Mouse (Mus musculus) yolk sac, embryonic 10.5 days (tissue): ENCODE data around the gene 4921501E09Rik.
"Not testable (repeated sequence)": the region's sequence is repeated elsewhere in the genome, so short reads cannot be mapped to it uniquely, and the experiment has no call there.

Source experiments
- DNase-seq: peaks from one replicate; pipeline ENCODE4 v3.0.0-alpha.2; 2017; ENCODE audit warnings: low spot score

The 4921501E09Rik gene

DNA sequence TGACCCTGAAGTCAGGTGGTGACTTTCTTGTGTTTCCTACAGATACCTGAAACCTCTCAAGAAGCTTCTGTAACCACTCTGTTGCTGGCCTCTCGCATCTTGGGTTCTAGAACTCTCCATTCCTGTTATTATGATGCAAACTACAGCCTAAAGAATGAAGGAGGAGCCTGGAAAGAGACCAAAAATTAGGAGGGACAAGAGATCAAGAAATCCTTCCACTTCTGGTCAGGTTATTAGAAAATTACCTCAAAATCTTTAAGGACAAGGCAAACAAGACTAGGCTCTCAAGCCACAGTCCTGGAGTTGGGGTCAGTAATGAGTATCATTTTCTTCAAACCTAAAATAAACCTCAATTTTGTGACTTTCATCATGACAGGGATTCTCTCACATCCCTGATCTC lies at the start of gene 4921501E09Rik:
TSS of gene 4921501E09Rik (minus strand) at position 101 of the 400 bp plus-strand sequence.
- no peak for DNase-seq

- no peak for DNase-seq
Observed at GRCm38 (mm10) chr17:33097396-33097795, 29.5 kb upstream of the 4921501E09Rik start.

DNA sequence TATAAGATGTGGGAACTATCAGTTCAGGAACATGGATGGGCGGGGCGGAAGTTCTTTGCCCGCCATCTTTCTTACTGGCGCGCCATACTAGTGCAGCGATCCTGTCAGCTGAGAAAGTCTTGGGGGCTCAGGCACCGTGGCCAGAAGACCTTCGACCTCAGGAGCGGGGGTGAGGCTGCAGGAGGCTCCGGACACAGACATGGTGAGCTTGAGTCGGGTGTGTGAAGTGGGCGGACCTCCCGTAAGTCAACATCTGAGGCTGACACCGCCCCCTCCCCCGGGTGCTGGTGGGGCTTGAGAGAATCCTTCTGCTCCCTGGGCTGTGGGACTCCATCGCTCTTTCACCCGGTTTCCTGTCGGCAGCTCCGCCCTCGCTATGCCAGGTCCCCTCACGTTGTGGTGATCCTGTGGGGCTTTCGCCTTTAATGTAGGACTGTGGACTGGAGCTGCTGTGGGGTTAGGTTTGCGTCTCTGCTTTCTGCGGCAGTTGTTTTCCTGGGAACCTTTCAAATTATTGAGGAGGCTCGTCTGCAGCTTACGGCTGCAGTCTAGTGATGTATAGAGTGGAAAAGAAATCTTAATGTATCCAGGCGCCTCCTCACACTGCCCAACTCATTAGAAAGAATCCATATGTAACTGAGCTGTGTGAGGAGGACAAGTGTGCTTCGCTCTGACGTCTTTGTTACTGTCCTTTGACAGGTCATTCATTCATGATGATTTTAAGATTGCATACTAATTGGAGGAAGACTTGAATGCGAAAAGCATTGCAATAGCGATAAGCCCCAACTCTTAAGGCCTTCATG lies 24.7 kb upstream of the 4921501E09Rik start:
- peak; percentile 90 for DNase-seq

- no peak for DNase-seq
Observed at GRCm38 (mm10) chr17:33091630-33092029, 23.8 kb upstream of the 4921501E09Rik start.

DNA sequence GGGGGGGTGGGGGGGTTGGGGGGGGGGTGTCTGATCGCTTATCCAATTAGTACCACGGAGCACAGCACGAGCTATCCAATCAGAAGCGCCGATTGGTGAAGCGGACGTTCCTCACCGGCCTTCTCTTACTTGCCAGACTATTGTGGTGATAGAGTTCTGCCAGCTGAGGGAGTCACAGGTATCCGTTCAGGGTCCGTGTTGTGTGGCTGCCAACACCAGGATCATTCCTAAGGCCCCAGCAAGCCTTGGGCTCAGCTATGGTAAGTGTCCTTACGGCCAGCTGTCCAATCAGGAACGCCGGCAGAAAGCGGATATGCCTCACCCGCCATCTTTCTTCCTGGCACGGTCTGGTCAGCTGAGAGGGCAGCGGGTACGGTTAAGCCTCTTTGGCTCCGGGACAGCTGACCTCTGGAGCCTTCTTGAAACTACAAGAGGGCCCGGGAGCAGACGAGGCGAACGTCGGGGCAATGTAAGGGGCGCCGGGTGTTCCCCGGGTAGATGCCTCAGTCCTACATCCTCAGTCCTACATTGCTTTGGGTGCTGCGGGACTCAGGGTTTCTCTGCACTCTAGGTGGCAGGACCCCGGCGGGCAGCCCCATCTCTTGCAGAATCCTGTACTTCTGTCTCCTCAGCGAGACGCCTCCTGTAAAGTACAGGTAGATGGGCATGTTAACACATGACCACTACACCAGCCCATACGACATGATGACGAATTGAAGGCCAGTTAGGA lies 21.5 kb upstream of the 4921501E09Rik start, which contains the start of gene Zfp563:
TSS of gene Zfp563 (plus strand) at position 91 of the 730 bp plus-strand sequence.
- DNase-seq: peak; percentile 93

DNA sequence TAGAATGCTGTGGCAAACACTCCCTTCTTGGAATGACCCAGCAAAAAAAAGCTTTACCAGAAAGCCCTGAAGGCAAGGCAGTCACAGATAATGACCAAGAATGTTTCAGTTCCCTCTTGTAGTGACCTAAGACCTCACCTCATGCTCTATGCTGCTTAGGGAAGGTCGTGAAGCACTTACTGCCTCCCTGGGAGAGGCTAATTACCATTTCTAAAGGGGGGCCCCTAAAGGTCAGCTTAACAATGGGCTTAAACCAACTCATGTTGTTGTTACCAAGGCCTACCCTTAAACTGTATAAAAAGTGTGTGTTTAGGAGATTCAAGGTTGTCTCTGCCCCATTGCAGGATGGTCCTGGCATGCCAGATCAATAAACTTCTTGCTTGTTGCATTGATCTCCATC lies 4.9 kb downstream of the 4921501E09Rik start:
- DNase-seq: no peak

DNA sequence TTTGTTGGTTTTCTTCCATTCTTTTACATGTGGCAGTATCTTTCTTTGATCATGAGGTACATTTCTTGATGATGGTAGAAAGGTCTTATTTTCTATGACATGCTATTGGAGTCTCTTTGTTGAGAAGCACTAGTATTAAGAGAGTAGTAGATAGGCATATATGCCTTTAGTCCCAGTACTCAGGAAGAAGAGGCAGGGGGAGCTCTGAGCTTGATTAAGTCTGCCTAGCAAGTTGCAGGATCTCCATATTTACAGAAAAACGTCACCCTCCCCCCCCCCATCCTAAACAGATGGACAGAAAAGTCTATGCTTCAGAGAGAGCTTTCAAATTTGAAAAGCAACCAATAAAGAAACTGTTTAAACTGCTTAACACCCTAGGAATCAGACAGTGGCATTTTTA lies 9.1 kb downstream of the 4921501E09Rik start:
- no peak for DNase-seq

GRCm38 (mm10) chr17:33032900-33033891 lies 34.7 kb downstream of the 4921501E09Rik start, which contains the start of gene Zfp763:
Zfp763 (minus strand) TSS chr17:33033402.
- peak; percentile 85 for DNase-seq

DNA sequence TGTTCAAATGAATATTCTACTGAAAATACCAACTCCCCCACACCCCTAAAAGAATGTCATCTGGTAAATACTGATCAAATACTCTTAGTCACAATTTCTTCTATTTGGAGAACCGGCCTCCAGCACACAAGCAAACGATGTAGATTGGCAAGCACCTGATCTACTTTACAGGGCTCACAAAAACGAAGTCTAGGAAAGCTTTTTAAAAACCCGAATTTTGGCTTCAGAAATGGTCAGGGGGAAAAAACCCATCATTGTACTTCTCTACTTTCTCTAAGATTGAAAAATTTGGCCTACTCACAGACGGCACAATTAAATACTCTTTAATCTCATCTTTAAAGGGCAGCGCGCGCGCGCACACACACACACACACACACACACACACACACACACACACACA lies 35.5 kb downstream of the 4921501E09Rik start:
- DNase-seq: no peak

- DNase-seq: not testable (repeated sequence)
Observed at GRCm38 (mm10) chr17:33020434-33020833, 47.4 kb downstream of the 4921501E09Rik start.
